Comparison of ENCODE assay signal across 15 mouse cellular contexts in genomic region chr1:130512798-130513405, GRCm38 (mm10). TPM values are rescaled to one million over a fixed set of nuclear protein-coding genes. Genes with fewer than 3 reads are reported as not detected.
DNase-seq lines count a peak whose midpoint lies in the region; ATAC-seq and TF ChIP-seq lines count a peak whose summit lies in the region.
"Had no signal": no experiment of that assay in that cellular context is flagged by ENCODE, and none has a peak within 500 bp of the region (broad histone marks: within the 10 kb centered on the region; RNA-seq: fewer than 3 reads in every experiment).

No protein-coding gene starts in this region.

- H3K4me2 ChIP-seq in lung, embryonic 15.5 days = no peak overlapping the region
- H3K4me2 ChIP-seq in heart, embryonic 14.5 days (ENCODE audit: low read length) = no peak overlapping the region
- H3K4me2 ChIP-seq: forebrain, embryonic 15.5 days had no signal

- peak; percentile 27 for ATAC-seq in lung, embryonic 15.5 days (ENCODE audit: borderline replicate concordance, extremely low read depth, low FRiP score, low TSS enrichment)
- ATAC-seq in heart, embryonic 14.5 days (ENCODE audit: insufficient number of reproducible peaks, insufficient read depth, low FRiP score, low read depth) = no peak
- ATAC-seq in megakaryocyte progenitor cell, adult 5-6 weeks (replicated peaks; ENCODE audit: poor library complexity) = peak; percentile 35
- ATAC-seq: forebrain, embryonic 15.5 days had no signal

- H3K4me3 ChIP-seq in lung, embryonic 15.5 days = no peak overlapping the region
- H3K4me3 ChIP-seq in lung, adult 2 months (replicated peaks; ENCODE audit: extremely low read depth, low read depth, low read length) = no peak overlapping the region
- no peak overlapping the region for H3K4me3 ChIP-seq in heart, embryonic 14.5 days (ENCODE audit: control insufficient read depth in 1 of 2, insufficient read depth in 1 of 2, low read depth in 1 of 2, low read length in 2 of 2)
- H3K4me3 ChIP-seq: embryonic facial prominence, embryonic 10.5 days; forebrain, embryonic 15.5 days; hindbrain, embryonic 10.5 days had no signal

- H3K9me3 ChIP-seq in lung, embryonic 15.5 days = no peaks in the 10 kb centered on the region
- no peaks in the 10 kb centered on the region for H3K9me3 ChIP-seq in heart, embryonic 14.5 days (ENCODE audit: control insufficient read depth, low read length)
- H3K9me3 ChIP-seq: embryonic facial prominence, embryonic 10.5 days; forebrain, embryonic 15.5 days; hindbrain, embryonic 10.5 days had no signal

- no peak for TF ChIP-seq POLR2A in lung, adult 2 months (IDR thresholded peaks at IDR 0.05; ENCODE audit: borderline replicate concordance, extremely low read depth, low read depth, low read length)

- no peak overlapping the region for H3K9ac ChIP-seq in lung, embryonic 15.5 days
- no peak overlapping the region for H3K9ac ChIP-seq in heart, embryonic 14.5 days (ENCODE audit: low read length)
- H3K9ac ChIP-seq: forebrain, embryonic 15.5 days had no signal

- peak; percentile 52 to 61 for DNase-seq in heart, adult 18-20 months
- DNase-seq in heart, postnatal 25 days (ENCODE audit: low spot score) = no peak
- DNase-seq in lung, adult 2 months = no peak
- DNase-seq in cerebellum, adult 9-11 months = no peak
- DNase-seq in right cerebral cortex, postnatal 36 days (ENCODE audit: low spot score in 2 of 2) = no peak
- DNase-seq: adrenal gland, adult 8-10 months; cerebellum, adult 11-12 months; kidney, adult 8-10 months; spleen, adult 18-20 months had no signal

- no peaks in the 10 kb centered on the region for H3K36me3 ChIP-seq in lung, embryonic 15.5 days
- H3K36me3 ChIP-seq in heart, embryonic 14.5 days (ENCODE audit: control insufficient read depth, insufficient read depth, low read length) = no peaks in the 10 kb centered on the region
- H3K36me3 ChIP-seq: embryonic facial prominence, embryonic 10.5 days; forebrain, embryonic 15.5 days; hindbrain, embryonic 10.5 days had no signal

- TF ChIP-seq CTCF in lung, adult 2 months (IDR thresholded peaks at IDR 0.05; ENCODE audit: insufficient read depth, low read length) = no peak

- no peaks in the 10 kb centered on the region for H3K27me3 ChIP-seq in lung, embryonic 15.5 days
- no peaks in the 10 kb centered on the region for H3K27me3 ChIP-seq in heart, embryonic 14.5 days (ENCODE audit: control insufficient read depth, insufficient read depth, low read length)
- H3K27me3 ChIP-seq: forebrain, embryonic 15.5 days had no signal

- intact Hi-C loops in heart, postnatal 25 days (cut with DNase I) = no loop called here

- WGBS in lung, embryonic 15.5 days = 63% methylated on average over 4 of the region's 4 CpGs
- WGBS in lung, adult 2 months = 51% methylated on average over 4 of the region's 4 CpGs
- 67% methylated on average over 4 of the region's 4 CpGs for WGBS in heart, embryonic 14.5 days

- peaks cover 30% of the 10 kb centered on the region for H3K4me1 ChIP-seq in lung, embryonic 15.5 days
- H3K4me1 ChIP-seq in lung, adult 2 months (ENCODE audit: control insufficient read depth, insufficient read depth, low read length) = no peaks in the 10 kb centered on the region; the same call in 1 of the 2 replicates
- H3K4me1 ChIP-seq in heart, embryonic 14.5 days (ENCODE audit: control insufficient read depth in 2 of 2, insufficient read depth in 2 of 2, low read length in 2 of 2) = peaks cover 0 to 4% of the 10 kb centered on the region in 2 experiments; a peak in 2 of 4 replicates
- H3K4me1 ChIP-seq: hindbrain, embryonic 10.5 days had no signal

- H3K27ac ChIP-seq in lung, embryonic 15.5 days = no peak overlapping the region
- peak overlapping the region; percentile 33 to 41; a peak in 3 of 4 replicates for H3K27ac ChIP-seq in heart, embryonic 14.5 days (replicated peaks in 1 of 2; ENCODE audit: control insufficient read depth in 1 of 2, insufficient read depth in 1 of 2, low read depth in 2 of 2, low read length in 2 of 2)
- H3K27ac ChIP-seq: embryonic facial prominence, embryonic 10.5 days; forebrain, embryonic 15.5 days; hindbrain, embryonic 10.5 days had no signal

RNA-seq across cellular contexts. Expression of gene Cd55, which starts 50.4 kb away (rescaled TPM):
- total RNA-seq in heart, adult 18-20 months (2021) = 10 to 100 TPM in 1 of 2 experiments, 1 to 10 TPM in 1; 6.6 to 11.2 TPM
- 10 to 100 TPM in 1 of 2 experiments, 1 to 10 TPM in 1; 9.1 to 10.7 TPM for total RNA-seq in heart, postnatal 25 days (2021)
- polyA plus RNA-seq in lung, embryonic 15.5 days (2015; fragmentation: Nextera tagmentation; extraction: Ambion mirVana) = 25.9 and 27.3 TPM in 2 replicates
- 21.1 and 24.2 TPM in 2 replicates for polyA plus RNA-seq in lung, adult 2 months (2012; rRNA removed)
- polyA plus RNA-seq in heart, embryonic 14.5 days (2014; fragmentation: Nextera tagmentation; extraction: Ambion mirVana) = 13.9 and 14.8 TPM in 2 replicates
- total RNA-seq in megakaryocyte progenitor cell, adult 5-6 weeks (2015) = 9.0 and 20.6 TPM in 2 replicates
- 3.9 and 5.6 TPM in 2 replicates for total RNA-seq in megakaryocyte progenitor cell, adult 5-6 weeks (2017)

Comparison
In these comparisons a context has a peak if more than half of its experiments do, and no peak if none do; other contexts are left out.
1. DNase-seq: peak in heart, adult 18-20 months (2 of 2); none in heart, postnatal 25 days (single experiment), lung, adult 2 months (single experiment), cerebellum, adult 9-11 months (single experiment) and right cerebral cortex, postnatal 36 days (0 of 2).